Mouse (Mus musculus) ES-Bruce4 (cell line): ENCODE data around the gene Ckm. TPM values are rescaled to one million over a fixed set of nuclear protein-coding genes. Genes with fewer than 3 reads are reported as not detected.

Source experiments
- H3K27ac ChIP-seq: 2 replicates; pipeline ENCODE4 v1.5.1; 2012; ENCODE audit warnings: low read length, inconsistent platforms; ENCODE audit not compliant: insufficient read depth
- H3K27me3 ChIP-seq: 2 replicates; pipeline ENCODE4 v1.6.1; 2012; ENCODE audit warnings: mild to moderate bottlenecking, low read length, inconsistent platforms; ENCODE audit not compliant: control insufficient read depth, poor library complexity, insufficient read depth, severe bottlenecking
- H3K36me3 ChIP-seq: 2 replicates; pipeline ENCODE4 v1.6.1; 2012; ENCODE audit warnings: inconsistent platforms, mild to moderate bottlenecking, low read length, moderate library complexity; ENCODE audit not compliant: control insufficient read depth, poor library complexity, insufficient read depth, severe bottlenecking
- H3K4me1 ChIP-seq: one replicate; pipeline ENCODE4 v1.8.1; 2011; ENCODE audit warnings: low read length; ENCODE audit not compliant: control insufficient read depth, insufficient read depth
- H3K4me3 ChIP-seq: 2 replicates; pipeline ENCODE4 v1.5.1; 2011; ENCODE audit warnings: low read depth, mild to moderate bottlenecking, low read length
- H3K9ac ChIP-seq: 2 replicates; pipeline ENCODE4 v1.6.1; 2012; ENCODE audit warnings: low read depth, mild to moderate bottlenecking, inconsistent platforms; ENCODE audit not compliant: poor library complexity, severe bottlenecking
- H3K9me3 ChIP-seq: replicated peaks from 2 replicates; pipeline ENCODE4 v1.6.1; 2012; ENCODE audit warnings: mild to moderate bottlenecking, low read length, inconsistent platforms; ENCODE audit not compliant: control insufficient read depth, poor library complexity, insufficient read depth, severe bottlenecking
- CTCF ChIP-seq: IDR thresholded peaks from one replicate; pipeline ENCODE4 v1.8.1; 2011; ENCODE audit warnings: low read depth, low read length
- EP300 ChIP-seq: IDR thresholded peaks from 2 replicates; pipeline ENCODE4 v1.6.1; 2011; ENCODE audit warnings: low read depth, low read length; ENCODE audit not compliant: insufficient read depth
- POLR2A ChIP-seq: IDR thresholded peaks from one replicate; pipeline ENCODE4 v1.8.1; 2011; ENCODE audit warnings: low read length; ENCODE audit not compliant: insufficient read depth
- polyA plus RNA-seq: library from polyadenylated mRNA; stranded (reverse); fragments of >200 nt; gene quantifications from 2 replicates; pipeline ENCODE4 v1.2.4, GENCODE M21; 2011; ENCODE audit warnings: low read depth; ENCODE audit not compliant: missing spikeins, insufficient read depth, insufficient read length

Ckm gene
- polyA plus RNA-seq, 1 experiment: not detected

- Histone ChIP-seq H3K9me3 (no peaks in the 10 kb centered on the region), H3K36me3 (no peaks in the 10 kb centered on the region), H3K27ac (no peak overlapping the region), H3K4me3 (no peak overlapping the region), H3K9ac (no peak overlapping the region), H3K4me1 (no peaks in the 10 kb centered on the region), H3K27me3 (no peaks in the 10 kb centered on the region)
- TF ChIP-seq CTCF (no peak), POLR2A (no peak), EP300 (no peak)
Observed at GRCm38 (mm10) chr7:19444801-19445200, 40.2 kb downstream of the Ckm start.

GRCm38 (mm10) chr7:19447689-19448088, 43.1 kb downstream of the Ckm start:
- Histone ChIP-seq H3K27ac (no peak overlapping the region), H3K4me1 (no peaks in the 10 kb centered on the region), H3K9me3 (no peaks in the 10 kb centered on the region), H3K27me3 (no peaks in the 10 kb centered on the region), H3K4me3 (no peak overlapping the region), H3K9ac (no peak overlapping the region), H3K36me3 (no peaks in the 10 kb centered on the region)
- TF ChIP-seq CTCF (no peak), EP300 (no peak), POLR2A (no peak)

- Histone ChIP-seq H3K36me3 (no peaks in the 10 kb centered on the region), H3K4me1 (no peaks in the 10 kb centered on the region), H3K4me3 (no peak overlapping the region), H3K9me3 (no peaks in the 10 kb centered on the region), H3K27me3 (no peaks in the 10 kb centered on the region), H3K9ac (no peak overlapping the region), H3K27ac (no peak overlapping the region)
- no peak for TF ChIP-seq CTCF
Observed at GRCm38 (mm10) chr7:19449165-19449564, 44.6 kb downstream of the Ckm start.

- TF ChIP-seq EP300 (no peak), POLR2A (no peak), CTCF (no peak)
- H3K4me3 ChIP-seq: no peak overlapping the region
- H3K4me1 ChIP-seq: no peaks in the 10 kb centered on the region
- no peaks in the 10 kb centered on the region for H3K9me3 ChIP-seq
- no peaks in the 10 kb centered on the region for H3K27me3 ChIP-seq
- H3K27ac ChIP-seq: no peak overlapping the region
- no peak overlapping the region for H3K9ac ChIP-seq
- no peaks in the 10 kb centered on the region; the same call in 1 of the 2 replicates for H3K36me3 ChIP-seq
Observed at GRCm38 (mm10) chr7:19455186-19455585, 50.6 kb downstream of the Ckm start.

- Histone ChIP-seq H3K27me3 (no peaks in the 10 kb centered on the region), H3K36me3 (no peaks in the 10 kb centered on the region; the same call in 1 of the 2 replicates), H3K4me1 (no peaks in the 10 kb centered on the region), H3K27ac (no peak overlapping the region), H3K9me3 (no peaks in the 10 kb centered on the region), H3K9ac (no peak overlapping the region), H3K4me3 (no peak overlapping the region)
- TF ChIP-seq POLR2A (no peak), EP300 (no peak), CTCF (no peak)
Observed at GRCm38 (mm10) chr7:19455819-19456495, 51.4 kb downstream of the Ckm start.

GRCm38 (mm10) chr7:19456628-19457027, 52.1 kb downstream of the Ckm start:
- TF ChIP-seq EP300 (no peak), CTCF (no peak), POLR2A (no peak)
- Histone ChIP-seq H3K27me3 (no peaks in the 10 kb centered on the region), H3K4me3 (no peak overlapping the region), H3K9me3 (no peaks in the 10 kb centered on the region), H3K9ac (no peak overlapping the region), H3K27ac (no peak overlapping the region), H3K36me3 (no peaks in the 10 kb centered on the region; the same call in 1 of the 2 replicates), H3K4me1 (no peaks in the 10 kb centered on the region)
